Mouse (Mus musculus): ENCODE data around the gene Abhd4.

Gene Abhd4

DNA sequence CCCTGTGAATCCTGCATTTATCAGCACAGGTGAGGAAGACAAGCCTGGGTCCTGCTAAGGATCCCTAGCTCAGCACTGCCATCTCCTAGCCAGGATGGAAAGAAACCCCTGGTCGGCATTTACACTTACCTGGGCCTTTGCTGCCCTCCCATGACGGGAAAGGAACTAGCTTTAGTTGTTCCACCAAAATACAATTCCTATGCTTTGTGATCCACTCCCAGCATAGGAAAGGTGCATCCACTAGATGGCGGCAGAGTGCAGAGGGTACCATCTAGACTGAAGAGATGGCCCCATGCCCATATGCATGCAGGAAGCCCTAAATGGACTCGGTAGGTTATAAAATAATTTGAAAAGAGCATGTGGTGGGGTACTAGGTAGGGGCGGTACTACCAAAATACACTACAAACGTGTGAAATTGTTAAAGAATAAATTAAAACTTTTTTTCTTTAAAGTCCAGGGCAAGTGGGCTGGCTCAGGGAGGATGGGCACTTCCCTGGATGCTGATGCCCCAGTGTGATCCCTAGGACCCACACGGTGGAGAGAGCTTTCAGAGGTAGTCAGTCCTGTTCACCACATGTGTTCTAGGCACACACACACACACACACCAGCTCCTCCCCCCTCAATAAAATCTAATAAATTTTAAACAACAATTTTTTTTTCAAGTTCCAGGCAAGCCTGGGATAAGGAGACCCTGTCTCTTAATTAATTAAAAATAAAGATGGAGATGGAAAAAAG is 14.8 kb upstream of the Abhd4 start:
- DNase-seq, result peak; percentile 93 to 96

DNA sequence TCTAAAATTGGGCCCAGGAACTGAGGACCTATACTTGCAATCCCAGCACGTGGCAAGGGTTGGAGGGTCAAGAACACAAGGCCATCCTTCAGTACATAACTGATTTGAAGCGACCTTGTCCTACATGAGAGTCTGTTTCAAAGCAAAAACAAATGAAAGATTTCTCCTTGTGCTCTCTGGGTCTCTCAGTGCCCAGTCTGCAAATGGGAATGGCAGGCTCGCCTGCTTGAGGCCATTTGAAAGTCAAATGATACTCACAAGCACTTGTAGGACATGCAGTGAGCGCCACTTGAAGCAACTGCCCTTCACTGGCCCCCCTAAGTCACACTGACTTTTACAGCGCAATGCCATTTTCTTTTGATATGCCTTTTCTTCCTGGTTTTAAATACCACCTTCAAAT is 13.4 kb upstream of the Abhd4 start:
- no peak for DNase-seq

DNA sequence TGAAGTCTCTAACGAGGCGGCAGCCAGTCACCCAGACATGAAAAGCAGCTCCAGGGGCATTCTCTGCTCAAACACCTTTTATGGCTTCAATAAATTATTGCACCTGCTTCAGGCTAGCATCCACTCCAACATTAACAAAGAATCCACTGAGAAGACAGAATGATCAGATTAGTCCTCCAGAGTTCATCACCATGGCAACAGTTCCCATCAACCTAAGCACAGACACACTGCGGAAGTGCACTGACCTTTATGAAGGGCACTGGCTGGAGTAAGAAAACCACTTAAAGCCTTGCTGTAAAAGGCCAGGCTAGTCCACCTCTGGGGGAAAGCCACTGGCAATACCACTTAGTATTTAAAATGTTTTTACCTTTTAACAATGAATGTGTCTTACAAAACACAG is 9.8 kb upstream of the Abhd4 start:
- DNase-seq, result no peak

DNA sequence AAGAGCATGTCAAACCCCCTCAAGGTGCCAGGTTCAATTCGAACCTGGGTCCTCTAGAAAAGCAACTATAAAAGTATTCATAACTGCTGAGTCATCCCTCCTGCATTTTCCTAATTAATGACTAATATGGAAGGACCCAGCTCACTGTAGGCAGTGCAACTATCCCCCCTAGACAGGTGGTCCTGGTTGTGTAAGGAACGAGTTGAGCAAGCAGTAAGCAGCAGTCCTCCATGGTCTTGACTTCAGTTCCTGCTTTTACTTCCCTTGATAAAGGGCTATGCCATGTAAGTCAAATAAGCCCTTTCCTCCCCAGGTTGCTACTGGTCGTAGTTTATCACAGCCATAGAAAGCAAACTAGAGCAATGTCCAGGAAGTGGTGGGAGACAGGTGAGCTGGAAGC is 7.8 kb upstream of the Abhd4 start:
- DNase-seq, result no peak

DNA sequence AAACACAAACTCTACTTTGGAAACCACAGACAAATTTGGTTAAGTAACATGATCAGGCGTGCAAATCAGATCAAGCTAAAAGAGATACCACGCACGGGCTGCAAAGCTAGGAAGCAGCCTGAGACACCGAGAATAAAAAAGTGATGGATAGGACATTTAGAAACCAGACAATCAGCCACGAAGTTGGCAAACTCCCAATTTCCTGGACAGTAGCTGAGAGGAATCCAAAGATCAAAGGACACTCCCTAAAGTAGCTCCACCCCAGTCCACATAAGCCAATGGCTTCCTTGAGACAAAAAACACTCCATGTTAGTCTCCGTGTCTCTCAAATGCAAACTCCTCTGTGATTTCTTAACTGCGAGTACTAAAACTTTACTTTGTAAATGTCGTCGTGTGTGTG is 4.7 kb upstream of the Abhd4 start:
- DNase-seq, result no peak

DNA sequence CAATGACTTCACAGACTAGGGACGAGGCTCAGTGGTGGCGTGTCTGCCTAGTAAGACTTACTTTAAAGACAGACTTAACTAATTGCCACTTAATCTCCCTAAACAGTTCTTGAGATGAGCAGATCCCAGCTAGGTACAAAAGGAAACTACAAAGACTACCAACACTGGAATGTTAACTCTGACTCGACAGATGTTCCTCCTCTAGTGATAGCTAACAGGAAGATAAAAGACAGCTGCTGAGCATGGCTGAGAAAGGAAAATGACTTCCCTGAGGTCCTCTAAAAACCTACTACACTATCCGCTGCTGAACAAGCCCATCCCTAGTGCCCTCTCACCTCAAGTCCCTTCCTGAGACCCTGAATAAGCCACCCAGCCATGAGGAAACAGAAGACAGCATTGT is 3.9 kb upstream of the Abhd4 start:
- no peak for DNase-seq

DNA sequence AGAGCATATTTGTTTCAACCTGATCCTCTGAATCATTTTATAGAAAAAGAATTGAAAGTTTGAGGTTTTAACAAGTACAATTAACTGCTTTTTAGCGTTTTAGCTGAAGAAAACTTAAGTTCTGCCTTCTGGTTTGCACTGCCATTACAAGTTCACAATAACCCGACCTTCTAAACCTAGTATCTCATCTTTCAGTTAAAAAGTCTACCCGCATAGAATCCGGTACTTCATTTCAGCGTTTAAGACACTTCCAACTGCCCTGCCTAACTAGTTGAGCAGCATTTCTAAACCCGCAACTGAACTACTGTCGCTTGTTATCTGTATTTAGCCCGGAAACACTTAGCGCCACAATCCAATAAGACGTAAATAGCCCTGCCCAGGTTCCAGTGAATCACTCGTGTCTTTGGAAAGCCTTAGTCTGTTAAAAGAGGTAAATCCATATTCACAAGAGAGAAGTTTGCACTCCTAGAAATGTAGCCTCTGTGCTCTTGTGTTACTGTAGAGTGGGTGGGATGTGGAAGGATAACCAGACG is 748 bp downstream of the Abhd4 start:
- no peak for DNase-seq

DNA sequence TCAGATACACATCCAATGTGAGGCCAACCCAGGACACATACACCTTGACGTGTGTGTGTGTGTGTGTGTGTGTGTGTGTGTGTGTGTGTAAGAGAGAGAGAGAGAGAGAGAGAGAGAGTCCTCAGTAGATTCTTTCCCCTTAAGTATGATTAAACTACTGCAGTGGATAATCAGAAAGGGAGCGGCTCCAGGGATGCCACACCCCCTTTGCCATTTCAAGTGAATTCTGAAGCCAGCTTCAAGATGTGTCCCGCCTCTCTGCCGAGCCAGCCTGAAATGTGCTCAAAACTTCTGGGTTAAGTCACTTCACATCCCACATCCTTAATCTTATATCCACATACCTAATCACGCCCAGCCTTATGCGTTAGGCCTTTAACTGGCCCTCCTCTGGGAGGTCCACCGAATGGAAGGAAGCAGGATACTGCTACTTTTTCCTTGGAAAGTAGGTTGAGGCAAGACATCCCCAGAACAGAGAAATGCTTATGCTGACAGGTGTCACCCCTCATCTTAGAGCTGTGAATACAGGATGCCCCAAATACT is 4.2 kb downstream of the Abhd4 start:
- no peak for DNase-seq

DNA sequence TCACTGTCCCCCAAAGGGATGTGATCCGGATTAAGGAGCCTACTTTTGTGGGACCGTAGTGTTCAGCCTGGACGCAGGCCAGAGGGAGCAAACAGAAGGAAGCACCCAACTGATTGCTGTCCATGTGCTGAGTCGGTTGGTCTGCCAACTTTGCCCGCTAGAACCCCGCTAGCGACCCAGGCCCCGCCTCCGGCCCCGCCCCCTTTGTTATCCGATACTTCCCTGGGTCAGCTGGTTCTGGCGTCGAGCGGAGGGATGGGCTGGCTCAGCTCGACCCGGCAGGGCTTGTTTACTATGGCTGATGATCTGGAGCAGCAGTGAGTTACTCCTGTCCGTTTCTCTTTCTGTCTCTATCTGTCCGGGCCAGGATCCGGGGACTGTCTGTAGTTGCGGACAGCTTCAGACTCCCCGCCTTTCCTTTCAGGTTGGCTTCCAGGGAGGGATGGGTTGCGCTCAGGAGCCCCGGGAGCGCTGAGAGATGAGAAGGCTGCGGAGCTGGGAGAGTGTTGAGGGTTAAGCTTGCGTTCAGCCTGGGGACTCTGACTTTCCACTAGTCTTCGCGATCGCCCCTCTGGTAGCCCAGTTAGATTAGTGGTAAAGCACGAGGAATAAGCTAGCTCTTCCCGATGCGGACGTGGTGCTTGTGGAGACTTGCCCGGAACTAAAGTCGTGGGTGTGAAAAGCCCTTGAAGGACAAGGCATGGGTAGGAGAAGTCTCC is 5.2 kb downstream of the Abhd4 start:
- DNase-seq, result peak; percentile 80 to 81

DNA sequence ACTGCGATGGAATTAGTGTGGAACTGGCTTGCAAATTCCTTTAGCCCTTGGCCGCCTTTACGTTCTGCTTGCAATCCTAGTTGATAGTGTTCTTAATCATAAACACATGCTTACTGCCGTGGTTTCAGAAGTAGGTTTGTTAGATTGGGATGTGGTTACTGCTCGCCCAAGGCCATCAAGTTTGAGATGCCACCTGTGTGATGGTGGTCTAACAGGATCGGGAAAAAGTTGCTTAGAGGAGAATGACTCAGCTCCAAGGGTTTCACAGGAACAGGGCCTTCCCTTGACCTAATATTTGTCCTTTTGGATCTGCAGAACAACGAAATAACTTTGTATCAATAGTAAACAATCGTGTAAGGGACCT is 5.7 kb downstream of the Abhd4 start:
- no peak for DNase-seq

DNA sequence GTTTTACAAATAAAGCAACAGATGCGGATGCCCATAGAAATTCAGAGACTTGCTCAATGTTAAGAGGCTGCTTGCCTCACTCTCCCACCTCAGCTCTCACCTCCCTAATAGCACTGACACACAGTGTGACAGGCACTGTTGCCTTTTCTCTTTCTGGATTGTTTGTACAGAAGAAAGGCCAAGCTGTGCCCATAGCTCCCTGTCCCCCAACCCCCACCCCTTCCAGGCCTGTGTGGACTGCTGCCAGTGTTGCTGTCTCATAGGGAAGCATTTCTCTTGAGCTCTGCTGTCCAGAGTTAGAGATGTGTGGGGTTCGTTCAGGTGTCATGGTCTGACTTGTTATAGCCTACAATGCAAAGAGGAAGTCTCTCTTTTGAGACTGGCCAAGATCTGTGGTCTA is 6.2 kb downstream of the Abhd4 start:
- no peak for DNase-seq

DNA sequence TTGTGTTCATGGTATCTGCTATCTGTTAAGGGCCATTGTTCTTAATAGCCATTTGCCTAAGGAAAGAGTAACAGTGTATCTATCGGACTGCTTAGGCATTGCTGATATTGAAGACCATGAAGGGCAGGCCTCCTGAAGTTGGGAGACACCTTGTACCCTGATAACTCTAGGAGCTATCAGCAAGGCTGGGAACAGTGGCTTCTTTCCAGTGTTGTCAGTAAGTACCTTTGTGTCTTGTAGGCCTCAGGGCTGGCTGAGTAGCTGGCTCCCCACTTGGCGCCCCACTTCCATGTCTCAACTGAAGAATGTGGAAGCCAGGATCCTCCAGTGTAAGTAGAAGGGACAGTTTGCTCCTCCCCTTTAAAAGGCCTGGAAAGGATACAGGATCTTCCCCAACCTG is 7.4 kb downstream of the Abhd4 start:
- DNase-seq, result no peak

DNA sequence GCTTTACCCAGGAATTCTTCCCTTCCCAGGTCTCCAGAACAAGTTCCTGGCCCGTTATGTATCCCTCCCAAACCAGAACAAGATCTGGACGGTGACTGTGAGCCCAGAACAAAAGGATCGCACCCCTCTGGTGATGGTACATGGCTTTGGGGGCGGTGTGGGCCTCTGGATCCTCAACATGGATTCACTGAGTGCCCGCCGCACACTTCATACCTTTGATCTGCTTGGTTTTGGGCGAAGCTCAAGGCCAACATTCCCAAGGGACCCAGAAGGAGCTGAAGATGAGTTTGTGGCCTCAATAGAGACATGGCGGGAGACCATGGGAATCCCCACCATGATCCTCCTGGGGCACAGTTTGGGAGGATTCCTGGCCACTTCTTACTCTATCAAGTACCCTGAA is 8.6 kb downstream of the Abhd4 start:
- no peak for DNase-seq

DNA sequence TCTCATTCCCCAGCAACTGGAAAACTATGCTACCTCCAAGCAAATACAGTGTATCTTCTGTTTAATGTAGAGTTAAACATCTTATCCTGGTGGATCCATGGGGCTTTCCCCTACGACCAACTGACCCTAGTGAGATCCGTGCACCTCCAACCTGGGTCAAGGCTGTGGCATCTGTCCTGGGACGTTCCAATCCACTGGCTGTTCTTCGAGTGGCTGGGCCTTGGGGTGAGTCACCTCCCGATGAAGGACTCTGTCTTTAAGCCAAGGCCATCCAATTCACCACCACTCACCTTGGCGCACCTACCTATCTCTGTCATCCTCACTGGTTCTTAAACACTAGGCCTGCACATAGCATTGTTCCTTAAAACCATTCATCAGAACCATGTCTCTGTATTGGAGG is 9.1 kb downstream of the Abhd4 start:
- no peak for DNase-seq

DNA sequence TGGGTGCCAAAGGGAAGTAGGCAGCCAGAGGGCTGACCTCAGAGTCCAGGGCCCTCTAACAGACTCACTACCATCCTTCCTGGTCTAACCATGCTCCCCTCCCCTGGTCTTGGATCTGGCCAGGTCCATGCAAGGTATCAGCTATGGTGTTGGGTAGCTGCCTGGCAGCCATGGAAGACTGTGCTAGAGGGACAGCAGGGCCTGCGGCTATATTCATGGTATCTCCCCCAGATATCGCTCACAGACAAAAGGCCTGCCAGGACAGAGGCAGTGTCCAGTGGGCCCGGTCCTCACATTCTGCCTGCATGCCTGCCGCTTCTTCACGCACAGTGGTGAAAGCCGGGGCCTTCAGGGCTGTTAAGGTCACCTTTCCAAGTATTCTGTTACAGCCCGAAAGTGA is 10.2 kb downstream of the Abhd4 start:
- no peak for DNase-seq

DNA sequence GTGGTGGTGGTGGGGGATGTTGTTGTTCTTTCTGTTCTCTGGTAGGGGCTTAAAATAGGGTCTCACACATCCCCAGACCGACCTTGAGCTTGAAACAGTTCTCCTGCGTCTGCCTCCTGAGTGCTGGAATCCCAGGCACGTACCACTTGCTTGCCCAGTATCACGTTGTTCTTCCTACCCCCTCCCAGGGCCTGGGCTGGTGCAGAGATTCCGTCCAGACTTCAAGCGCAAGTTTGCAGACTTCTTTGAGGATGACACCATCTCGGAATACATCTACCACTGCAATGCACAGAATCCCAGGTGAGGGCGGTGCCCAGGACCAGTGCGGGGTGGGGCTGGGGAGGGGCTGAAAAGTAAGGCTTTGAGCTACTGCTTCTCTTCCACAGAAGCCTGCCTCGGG is 11.1 kb downstream of the Abhd4 start:
- DNase-seq, result no peak

DNA sequence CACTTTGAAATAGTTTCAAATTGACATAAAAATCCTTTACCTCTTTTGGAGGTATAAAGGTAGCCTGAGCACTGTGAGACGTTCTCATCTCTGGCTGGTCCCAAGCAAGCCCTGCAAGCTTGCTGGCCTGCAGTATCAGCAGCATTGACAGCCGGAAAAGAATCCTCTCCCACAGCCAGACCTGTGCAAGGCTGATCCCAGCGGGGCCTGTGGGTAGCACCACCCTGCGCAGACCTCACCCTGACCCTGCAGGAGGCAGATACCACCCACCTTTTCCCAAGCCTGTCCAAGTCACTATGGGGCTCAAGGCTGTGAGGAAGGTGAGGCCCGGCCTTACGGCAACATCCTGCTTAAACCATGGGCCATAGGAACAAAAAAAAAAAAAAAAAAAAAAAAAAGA is 12.0 kb downstream of the Abhd4 start:
- DNase-seq, result no peak

DNA sequence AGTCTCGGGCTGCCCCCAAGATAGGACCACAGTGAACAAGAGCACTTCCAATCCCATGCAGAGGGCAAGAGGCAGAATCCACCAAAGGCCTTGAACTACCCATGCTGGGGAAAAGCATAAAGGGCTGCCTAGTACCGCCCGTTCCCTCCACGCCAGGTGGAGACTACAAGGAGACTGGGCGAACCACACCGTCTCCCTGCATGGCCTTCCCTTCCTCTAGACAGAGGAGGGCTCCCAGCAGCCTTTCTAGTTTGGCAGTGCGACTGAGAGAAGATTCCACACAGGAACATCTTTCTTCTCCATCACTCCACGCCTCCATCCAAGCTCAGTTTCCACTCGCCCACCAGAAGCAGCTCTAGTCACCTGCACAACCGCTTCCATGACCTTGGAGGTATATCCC is 14.0 kb downstream of the Abhd4 start:
- DNase-seq, result no peak

DNA sequence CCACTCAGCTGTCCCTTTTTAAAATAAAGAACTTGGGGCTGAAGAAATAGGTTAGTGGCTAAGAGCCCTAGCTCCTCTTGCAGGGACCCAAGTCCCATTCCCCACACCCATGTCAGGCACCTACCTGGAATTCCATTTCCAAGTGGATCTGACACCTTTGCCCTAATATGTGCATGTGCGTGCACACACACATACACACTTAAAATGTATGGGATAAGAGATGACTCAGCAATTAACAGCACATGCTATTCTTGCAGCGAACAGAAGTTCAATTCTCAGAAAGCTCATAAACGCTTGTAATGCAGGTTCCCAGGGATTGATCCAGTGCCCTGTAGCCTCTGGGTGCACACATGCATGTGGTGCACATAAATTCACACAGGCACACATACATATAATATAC is 15.6 kb downstream of the Abhd4 start:
- DNase-seq, result no peak

DNA sequence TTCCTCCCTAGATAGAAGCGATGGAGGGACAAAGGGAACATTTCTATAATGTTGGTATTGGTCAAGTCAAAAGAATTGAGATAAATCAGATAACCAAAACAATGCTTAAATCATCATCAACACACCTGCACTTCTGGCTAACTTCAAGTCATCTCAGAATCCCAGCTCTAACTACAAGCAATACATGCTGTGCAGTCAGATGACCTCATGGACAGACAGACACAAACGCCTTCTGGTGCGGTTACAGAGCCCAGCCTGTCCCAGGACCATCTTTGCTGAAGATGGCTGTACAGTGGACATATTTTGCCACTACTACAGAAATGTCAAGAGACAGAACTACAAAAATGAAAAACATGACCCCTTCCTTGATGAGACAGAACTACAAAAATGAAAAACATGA is 16.4 kb downstream of the Abhd4 start:
- DNase-seq, result no peak

DNA sequence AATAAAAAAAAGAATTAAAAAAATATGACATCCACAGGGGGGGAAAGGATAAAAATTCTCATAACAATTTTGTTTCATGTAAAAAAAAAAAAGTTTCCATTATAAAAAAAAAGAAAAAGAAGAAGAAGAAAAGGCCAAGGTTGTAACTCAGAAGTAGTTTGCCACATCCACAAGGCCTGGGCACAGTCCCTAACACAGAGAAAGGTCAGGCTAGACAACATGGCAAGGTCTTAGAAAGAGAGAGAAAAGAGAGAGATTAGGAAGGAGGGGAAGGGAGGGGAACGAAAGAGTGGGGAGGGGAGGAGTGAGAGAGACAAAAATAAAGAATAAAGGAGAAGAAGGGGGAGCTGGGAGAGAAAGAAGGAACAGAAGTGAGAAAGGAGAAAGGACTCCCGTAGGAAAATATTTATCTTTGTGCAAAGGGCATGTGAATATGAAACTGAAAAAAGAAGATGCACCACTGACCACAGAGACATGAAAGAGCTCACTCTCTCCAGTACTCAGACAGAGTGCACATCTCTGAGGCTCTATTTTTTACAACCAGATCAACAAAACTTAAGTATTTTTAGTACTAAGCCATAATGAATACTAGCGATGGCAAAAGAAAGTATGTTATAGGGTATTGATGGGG is 18.1 kb downstream of the Abhd4 start:
- DNase-seq, result no peak

DNA sequence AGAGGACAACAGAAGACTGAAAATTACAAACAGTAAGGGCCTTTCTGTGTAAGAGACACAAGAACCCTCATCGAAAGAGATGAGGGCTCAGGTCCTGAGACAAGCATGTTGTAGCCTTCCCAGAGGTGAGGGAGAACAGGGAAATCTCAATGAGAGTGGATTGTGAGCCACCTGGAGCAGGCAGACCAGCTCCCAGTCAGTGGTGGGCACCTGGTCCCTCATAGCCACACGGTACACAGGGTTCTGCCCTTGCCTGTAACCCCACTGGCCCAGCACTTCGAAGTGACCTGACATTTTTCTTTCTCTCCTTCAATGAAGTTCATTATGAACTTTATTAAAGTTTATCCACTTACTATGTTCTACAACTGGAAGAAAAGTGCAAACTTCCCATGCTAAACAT is 18.7 kb downstream of the Abhd4 start:
- no peak for DNase-seq

DNA sequence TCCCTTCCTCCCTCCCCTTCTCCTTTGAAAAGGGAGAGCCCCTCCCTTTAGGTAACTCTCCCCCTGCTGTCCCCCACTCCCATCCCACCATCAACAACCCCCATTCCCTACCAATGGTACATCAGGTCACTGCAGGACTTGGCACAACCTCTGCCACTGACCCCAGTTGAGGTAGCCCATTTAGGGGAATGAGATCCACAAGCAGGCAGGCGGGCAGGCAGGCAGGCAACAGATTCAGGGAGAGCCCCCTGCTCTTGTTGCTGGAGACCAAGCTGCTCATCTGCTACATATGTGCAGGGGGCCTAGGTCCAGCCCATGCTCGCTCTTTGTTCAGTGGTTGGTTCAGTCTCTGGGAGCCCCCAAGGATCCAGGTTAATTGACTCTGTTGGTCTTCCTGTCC is 22.5 kb downstream of the Abhd4 start:
- no peak for DNase-seq

DNA sequence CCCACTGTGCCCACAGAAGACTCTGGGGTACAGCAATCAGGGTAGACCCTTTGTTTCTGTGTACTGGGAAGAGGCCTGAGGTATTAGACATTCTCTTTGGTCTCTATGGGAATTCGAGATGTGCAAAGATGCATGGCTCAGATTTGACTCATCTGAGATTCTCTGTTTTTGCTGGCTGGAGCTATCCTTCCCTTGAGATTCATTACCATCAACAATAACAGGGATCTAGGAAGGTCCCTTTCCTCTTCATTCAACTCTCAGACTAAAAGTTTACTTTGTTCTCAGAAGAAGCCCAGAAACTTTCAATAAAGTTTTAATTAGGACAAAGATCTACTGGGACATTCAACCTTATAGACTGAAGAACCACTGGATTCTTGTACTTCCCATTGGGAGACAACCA is 30.9 kb downstream of the Abhd4 start, which contains the start of gene Olfr49:
Gene Olfr49, minus strand, starts transcription at position 101 of the 400 bp plus-strand sequence.
- no peak for DNase-seq

All from thymus, postnatal 36 days (tissue).